Mouse (Mus musculus) adipocyte (in vitro differentiated cells): ENCODE measurements at regions not wholly inside any gene's neighbourhood (a gene's known extent, or its start where the extent isn't known, plus 50 kb on each side); places are given as distances from the start of the nearest gene placed in this dataset.

Source experiments
- DNase-seq: peaks from one replicate; pipeline ENCODE4 v3.0.0-alpha.2; 2016; ENCODE audit warnings: low spot score

DNA sequence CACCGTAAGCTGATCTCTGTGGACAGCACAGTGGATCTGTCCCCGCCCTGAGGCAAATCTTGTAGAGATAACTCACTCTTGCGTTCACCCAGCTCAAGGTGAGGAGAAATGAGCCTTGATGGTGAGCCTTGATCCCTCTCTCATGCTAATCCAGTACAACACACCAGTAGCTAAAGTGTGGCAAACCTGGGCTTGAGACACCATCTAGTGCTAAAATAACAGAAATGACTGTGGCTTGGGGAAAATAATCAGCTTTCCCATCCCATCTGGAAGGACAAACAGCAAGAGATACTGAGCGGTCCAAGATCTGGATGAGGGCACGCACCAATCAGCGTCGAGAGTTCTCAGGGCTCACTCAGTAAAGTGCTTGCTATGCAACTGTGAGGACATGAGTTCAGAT is 50.9 kb upstream of the Cbln4 start:
- no peak for DNase-seq

DNA sequence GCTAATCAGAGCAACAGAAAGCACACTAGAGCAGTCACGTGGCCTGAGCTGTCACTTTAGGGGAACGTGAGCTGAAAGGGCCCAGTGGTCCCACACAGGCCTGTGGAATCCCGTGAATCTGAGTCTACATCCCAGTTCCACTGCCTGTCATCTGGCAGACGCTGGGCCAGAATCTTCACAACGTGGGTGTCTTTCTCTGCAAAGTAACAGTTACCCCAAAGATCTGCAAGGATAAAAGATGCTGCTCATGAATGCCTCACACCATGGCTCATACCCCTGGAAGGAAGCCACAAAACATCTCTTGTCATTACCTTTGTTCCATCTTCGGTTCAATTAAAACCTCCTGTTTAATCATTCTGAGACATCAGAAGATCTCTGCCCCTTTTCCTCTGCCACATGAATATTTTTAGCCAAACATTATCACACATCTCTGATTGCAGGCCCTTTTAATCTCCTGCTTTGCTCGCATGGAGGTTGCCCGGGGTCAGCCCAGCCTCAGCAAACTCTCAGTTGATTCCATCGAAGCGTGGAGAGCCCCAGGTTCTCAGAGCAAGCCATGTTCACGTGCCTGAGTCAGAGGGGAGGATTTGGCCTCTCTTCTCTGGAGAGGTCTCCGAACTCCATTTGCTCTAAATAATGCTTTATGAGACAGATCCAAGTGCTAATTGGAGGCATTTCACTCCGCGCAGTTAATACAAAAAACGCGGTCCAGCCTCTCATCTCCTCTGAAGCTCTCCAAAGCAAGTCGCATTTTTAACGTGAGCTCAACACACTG is 60.8 kb upstream of the Cbln4 start:
- no peak for DNase-seq

DNA sequence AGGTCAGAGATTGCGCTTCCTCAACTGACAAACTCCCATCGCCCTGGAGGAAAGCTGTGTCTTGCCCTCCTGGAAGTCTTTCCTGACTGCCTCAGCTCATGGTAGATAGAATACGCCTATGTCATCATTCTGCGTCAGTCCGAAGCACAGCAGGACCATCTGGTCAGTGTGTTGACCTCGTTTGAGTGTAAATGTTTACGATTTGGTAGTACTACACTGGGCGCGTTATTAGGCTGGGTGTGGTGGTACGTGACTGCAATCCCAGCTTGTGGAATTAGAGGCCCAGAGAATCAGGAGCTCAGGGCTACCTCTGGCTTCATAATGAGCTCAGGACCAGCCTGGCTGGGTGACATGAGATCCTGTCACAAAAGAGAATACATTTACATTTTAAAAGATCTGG is 62.0 kb upstream of the Cbln4 start:
- DNase-seq: no peak

DNA sequence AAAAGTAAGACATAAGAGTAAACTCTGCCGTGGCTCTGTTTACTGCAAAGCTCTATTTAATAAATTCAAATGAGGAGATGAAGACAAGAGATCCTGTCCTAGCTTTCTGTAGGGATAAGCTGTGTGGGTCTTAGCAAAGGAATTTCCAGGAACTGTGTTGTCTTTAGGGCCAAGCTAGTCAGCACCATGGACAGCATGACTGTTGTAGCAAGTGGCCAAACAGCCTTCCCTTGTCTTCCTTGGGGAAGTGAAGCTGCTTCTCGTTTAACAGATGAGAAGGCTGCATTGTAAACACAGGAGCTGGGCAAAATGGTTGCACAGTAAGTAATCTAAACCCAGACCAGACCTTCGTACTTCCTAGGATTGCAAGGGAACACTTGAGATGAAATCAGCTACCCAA is 67.4 kb upstream of the Cbln4 start:
- peak; percentile 18 for DNase-seq

DNA sequence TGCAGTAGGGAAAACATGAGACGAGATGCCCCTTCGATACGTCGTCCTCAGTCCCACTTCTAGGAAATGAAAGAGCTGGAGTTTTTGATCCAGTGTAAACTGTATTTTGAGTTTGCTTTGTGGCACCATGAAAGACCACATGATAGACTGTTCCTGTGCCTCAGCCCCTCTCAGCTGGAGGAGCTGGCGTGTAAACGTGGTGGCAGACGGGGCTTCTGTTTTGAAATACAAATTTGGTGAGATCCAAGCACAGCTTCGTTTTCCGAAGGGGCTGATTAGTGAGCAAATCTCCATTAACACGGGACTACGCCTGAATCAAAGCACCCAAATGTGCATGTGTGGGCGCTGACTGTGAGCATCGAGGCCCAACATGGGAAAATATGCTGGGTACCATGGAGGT is 70.4 kb upstream of the Cbln4 start:
- DNase-seq: no peak

DNA sequence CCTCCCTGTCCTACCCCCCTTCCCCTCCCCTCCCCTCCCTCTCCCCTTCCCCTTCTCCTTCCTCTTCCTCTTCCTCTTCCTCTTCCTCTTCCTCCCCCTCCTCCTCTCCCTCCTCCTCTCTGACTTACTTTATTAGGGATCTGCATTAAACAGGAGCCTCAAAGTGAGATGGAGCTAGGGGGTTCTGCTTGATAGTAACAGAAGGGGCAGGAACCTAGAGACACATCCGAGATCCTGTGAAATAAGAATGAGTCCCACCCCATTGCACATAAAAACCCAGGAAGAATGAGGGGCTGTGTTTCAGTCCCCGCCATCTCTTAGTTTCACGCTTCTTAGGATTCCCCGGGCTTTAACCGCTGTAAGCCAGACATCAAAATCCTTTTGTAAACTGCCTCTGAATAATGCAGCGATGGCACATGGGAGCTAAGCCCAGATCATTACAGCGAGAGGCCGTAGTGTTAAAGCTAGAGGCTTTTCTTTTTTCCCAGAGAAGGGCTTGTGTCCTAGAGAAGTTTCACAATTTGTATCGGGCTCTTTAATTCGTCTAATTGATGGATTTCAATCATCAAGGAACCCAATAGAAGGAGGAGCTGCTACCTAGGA is 72.4 kb upstream of the Cbln4 start:
- no peak for DNase-seq

DNA sequence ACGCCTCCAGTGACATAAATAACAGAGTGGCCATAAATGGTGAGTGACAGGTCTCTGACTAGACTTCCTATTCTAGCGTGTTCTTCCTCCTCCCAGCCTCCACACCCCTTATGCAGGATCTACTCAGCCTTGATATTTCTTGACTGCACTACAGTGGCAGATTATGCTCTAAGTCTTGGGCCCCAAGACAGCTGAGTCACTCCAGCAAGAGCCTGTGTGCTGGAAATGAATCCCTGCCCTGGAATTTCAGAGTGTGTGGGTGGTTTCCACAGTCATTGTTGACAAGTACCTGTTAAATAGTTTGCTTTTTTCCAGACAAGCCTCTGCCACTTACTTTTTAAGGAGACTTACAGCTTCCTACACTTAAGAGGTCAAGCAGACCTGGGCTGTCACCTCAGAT is 84.3 kb upstream of the Cbln4 start:
- no peak for DNase-seq

DNA sequence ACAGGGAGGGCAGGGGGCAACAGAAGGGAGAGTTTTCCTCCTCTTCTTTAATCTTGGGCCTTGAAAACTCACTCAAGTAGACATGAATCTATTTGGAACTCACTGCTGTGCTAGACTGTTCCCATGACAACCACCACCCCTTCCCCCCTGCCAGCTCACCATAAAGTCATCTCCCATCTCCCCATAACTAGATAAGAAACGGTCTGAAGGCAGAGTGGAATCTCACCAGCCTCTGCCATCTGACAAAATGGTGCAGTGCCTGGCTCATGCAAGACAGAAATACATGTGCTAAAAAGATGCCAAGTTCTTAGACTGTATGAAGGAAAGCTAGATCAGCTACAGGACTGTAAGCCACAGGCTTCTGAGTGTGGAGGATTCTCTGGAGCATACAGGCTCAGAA is 88.0 kb upstream of the Cbln4 start:
- no peak for DNase-seq

DNA sequence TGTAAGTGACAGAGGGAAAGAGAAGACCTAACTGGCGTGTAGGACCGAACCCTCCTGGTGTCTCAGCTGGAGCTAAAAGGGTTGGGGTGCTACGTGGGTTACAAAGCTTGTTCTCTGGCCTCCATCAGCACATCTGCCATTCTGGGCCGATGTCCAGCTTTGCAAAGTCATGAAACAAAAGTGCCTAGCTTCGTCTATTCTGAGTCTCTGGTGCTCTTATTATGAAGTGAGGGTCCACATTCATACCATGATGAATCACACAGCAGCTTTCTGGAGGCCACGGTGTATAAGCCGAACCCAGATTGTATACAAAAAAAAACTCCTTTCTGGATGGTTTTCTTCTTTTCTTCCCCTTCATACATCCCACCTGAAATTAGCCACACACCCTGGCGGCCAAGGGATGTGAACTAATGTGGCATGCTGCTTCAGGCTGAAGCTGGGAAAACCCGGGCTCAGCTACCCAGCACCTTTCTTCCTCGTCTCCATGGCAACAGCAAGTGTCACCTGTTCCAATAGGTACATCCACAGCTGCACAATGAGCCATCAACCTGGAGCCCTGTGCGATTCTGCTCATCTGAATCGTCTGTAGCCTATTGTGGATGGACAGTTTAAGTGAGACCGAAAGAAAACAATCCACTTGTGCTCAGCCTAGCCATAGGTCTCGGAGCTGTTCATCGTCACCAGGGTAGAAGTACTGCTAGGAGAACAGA is 89.5 kb upstream of the Cbln4 start:
- DNase-seq: peak; percentile 26

DNA sequence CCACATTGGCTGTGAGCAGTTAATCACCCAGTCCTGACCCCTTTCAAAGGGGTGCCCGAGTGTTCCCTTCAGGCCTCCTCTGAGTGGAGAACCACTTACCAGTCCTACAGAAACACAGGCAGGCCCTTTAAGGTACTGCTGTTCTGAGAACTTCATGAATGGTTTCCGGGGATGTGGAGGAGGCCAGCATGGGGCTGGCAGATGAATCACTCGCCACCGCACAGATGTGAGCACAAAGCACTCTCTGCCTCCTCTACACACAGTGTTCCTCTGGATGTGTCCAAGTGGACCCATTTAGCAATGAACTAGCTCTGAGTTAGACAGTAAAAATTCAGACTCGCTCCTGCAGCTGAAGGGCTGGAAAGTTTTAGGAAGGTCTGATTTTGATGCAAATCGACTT is 96.8 kb upstream of the Cbln4 start:
- DNase-seq: no peak

DNA sequence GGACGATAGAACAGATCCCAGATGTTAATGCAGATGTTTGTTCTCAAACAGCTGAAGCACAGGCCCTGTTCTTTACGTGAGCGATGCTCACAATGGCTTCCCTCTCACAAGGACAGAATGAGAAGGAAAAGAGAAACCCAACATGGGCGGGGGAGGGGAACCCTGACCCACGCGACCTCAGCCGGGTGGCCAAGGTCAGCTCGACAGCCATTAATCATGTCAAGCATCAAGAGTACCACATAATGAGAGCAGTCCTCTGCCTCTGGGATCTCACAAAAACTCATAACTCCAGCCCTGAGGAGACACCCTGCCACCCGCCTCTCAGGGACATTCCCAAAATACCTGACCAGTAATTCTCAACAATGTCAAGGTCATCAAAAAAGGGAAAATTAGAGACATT is 100.0 kb upstream of the Cbln4 start:
- no peak for DNase-seq

DNA sequence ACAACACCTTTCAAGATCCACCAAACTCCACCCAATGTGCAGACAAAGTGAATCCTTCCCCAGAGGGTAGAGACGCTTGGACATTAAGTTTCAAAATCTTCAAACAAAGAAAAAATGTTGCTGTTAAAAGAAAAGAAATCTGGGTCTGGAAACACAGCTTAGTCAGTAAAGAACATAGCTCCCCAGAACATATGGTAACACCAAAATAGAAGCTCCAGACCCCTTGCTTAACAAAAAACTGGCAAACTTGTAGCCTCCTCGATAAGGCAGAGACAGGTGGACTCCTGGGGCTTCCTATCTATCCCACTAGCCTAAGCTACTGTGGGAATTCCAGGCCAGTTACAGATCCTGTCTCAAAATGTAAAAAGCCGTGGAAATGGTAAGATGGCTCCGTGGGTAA is 99.6 kb upstream of the Mc3r start:
- no peak for DNase-seq

DNA sequence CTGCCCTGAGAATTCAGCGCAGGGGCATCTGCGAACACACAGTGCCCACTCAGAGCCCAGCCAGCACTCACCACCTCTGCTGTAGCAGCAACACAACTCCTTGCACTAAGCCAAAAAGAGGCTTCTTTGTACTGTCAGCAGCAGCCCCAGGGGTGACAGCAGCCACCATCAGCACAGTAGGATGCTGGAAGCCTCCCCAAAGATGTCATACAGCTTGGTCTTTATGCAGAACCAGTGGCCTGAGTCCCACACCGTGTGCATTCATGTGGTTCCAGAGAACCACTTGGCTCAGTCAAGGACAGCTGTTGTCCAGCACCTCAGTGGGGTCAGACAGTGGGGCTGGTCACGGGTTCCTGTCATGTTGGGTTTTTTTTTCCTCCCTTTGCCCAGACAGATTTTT is 98.6 kb upstream of the Mc3r start:
- DNase-seq: no peak

DNA sequence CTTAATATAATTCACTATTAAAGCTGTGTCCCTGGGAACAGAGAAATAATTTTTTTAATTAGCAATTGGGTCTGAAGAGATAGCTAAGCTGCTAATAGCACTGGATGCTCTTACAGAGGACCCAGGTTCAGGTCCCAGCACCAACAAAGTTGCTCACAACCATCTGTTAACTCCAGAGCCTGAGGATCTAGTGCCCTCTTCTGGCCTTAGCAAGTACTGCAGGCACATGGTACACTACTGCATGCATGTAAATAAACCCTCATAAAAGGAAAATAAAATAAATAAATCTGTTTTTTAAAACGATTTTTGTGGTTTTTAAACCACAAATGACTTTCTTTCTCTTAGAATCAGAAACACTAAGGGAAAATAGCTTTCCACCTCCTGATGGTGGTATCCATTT is 97.4 kb upstream of the Mc3r start:
- no peak for DNase-seq

DNA sequence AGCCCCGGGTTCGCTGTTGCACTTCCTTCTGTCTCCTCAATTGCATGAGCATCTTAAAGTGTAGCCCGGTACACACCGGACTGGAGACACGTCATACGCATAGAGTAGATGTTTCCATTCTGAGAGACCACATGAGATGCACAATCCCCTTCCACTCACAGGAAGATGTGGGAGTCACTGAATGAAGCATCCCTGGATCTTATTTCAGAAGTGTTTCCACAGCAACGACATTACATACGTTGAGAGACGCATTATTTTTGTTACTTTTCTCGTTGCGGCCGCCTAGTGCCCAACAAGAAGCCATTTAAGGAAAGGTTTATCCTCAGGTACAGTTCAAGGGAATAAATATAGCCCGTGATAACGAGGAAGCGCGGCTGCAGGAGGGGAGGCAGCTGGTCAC is 88.4 kb upstream of the Mc3r start:
- no peak for DNase-seq

DNA sequence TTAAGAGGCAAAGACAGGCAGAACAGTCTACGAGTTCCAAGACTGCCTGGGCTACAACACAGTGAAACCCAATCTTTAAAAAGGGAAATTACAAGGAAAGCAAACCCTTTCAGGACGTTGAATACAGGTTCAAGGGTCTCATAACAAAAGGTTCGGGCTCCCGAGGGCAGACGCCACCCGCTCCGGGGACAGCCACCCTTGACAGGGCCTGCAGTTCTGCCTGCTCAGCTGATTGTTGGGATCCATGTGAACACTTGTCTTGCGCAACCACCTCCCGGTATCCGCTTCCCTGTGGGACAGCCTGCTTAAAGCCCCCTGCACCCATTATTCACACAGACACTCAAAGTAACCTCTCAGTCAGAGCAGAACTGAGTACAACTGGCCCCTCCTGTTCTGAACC is 70.9 kb upstream of the Mc3r start:
- no peak for DNase-seq

DNA sequence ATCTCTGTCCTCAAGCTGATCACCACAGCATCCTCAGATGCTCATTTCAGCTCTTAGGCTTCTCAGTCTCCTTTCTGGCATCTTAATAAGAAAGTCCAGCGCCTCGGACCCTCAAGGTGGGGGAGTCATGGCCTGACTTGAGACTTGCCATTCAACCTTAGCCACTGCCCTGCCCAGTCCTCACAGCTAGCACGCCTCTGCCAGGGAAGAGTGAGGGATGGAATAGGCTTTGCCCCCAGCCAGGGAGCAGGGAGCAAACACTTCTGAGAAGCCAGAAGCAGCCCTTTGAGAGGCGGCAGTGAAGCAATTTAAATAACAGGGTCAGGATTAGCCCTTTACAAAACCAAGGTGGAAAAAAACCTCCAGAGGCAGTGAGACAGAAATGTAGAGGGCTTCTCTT is 69.0 kb upstream of the Mc3r start:
- no peak for DNase-seq

DNA sequence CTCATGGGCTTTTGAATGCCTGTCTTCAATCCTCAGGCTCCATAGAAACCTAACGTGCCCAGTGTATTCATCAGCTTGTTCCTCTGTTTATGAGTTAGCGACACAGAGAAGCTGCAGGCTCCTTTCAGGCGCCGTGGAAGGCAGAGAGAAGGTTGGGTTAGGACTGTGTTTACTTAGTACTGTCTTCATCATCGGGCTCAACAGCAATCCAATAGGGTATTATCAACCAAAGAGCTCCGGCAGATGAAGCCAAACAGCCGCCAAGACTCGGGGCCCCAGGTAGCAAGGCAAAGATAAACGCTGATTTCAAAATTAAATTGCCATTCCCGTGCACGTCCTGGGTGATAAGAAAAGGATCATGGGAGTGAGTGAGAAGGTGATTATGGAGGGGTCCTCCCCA is 50.5 kb upstream of the Mc3r start:
- DNase-seq: no peak
